Mouse (Mus musculus) spleen, adult 2 months (tissue): ENCODE measurements around the gene Ttll12. TPM values are rescaled to one million over a fixed set of nuclear protein-coding genes. Genes with fewer than 3 reads are reported as not detected.

Experiments used
- DNase-seq, 2 experiments: peaks; one replicate each; pipeline versions ENCODE4 v3.0.0 to v3.0.0-alpha.2; 2012 to 2021; ENCODE audit warnings: low spot score in 2 of 2, low read depth in 1 of 2
- H3K27ac ChIP-seq: fragments of 200-500 bp; 2 replicates; pipeline ENCODE4 v1.5.1; 2012; ENCODE audit warnings: low read length, inconsistent platforms; ENCODE audit not compliant: insufficient read depth
- H3K27me3 ChIP-seq: fragments of 200-500 bp; 2 replicates; pipeline ENCODE4 v1.6.1; 2012; ENCODE audit warnings: mild to moderate bottlenecking, moderate library complexity, low read length, inconsistent platforms; ENCODE audit not compliant: control insufficient read depth, insufficient read depth
- H3K36me3 ChIP-seq: fragments of 200-500 bp; 2 replicates; pipeline ENCODE4 v1.6.1; 2012; ENCODE audit warnings: mild to moderate bottlenecking, low read length, inconsistent platforms; ENCODE audit not compliant: control insufficient read depth, insufficient read depth
- H3K4me1 ChIP-seq: fragments of 200-500 bp; 2 replicates; pipeline ENCODE4 v1.6.1; 2011; ENCODE audit warnings: inconsistent platforms; ENCODE audit not compliant: control insufficient read depth, insufficient read depth, insufficient read length
- H3K4me3 ChIP-seq: fragments of 200-500 bp; 2 replicates; pipeline ENCODE4 v1.5.1; 2011; ENCODE audit warnings: mild to moderate bottlenecking, inconsistent platforms; ENCODE audit not compliant: insufficient read depth, insufficient read length; ENCODE audit errors: extremely low read depth
- CTCF ChIP-seq: fragments of 200-500 bp; IDR thresholded peaks from 2 replicates; pipeline ENCODE4 v1.5.1; 2011; ENCODE audit warnings: mild to moderate bottlenecking, inconsistent platforms; ENCODE audit not compliant: insufficient read depth, insufficient read length, insufficient replicate concordance; ENCODE audit errors: extremely low read depth
- POLR2A ChIP-seq: fragments of 200-500 bp; IDR thresholded peaks from 2 replicates; pipeline ENCODE4 v1.6.1; 2011; ENCODE audit warnings: low read depth, low read length, inconsistent platforms
- WGBS: fragments of 180-500 bp; shearing (Covaris S2); methylation state at CpG from one replicate; pipeline ENCODE4 v1.1.7; 2018; 5-methylcytosine and 5-hydroxymethylcytosine counted together
- polyA plus RNA-seq: library from polyadenylated mRNA; depleted of rRNA; stranded (reverse); fragments of >200 nt; gene quantifications from 2 replicates; pipeline ENCODE4 v1.2.3, GENCODE M21; 2012

The Ttll12 gene
- polyA plus RNA-seq, 1 experiment = 19.9 TPM

GRCm38 (mm10) chr15:83583419-83584156 lies 11.4 kb downstream of the Ttll12 start:
- no peaks in the 10 kb centered on the region for H3K4me1 ChIP-seq
- TF ChIP-seq POLR2A = no peak
- peak; percentile 41; the same call in 1 of the 2 replicates for TF ChIP-seq CTCF
- WGBS = 83% methylated on average over 8 of the region's 8 CpGs
- H3K4me3 ChIP-seq = no peak overlapping the region
- H3K36me3 ChIP-seq = peaks cover 16% of the 10 kb centered on the region
- peak in 1 of 2 experiments; percentile 38 for DNase-seq
- H3K27ac ChIP-seq = no peak overlapping the region
- H3K27me3 ChIP-seq = no peaks in the 10 kb centered on the region

GRCm38 (mm10) chr15:83582931-83583330 lies 12.0 kb downstream of the Ttll12 start:
- Histone ChIP-seq H3K27me3 (no peaks in the 10 kb centered on the region), H3K36me3 (peaks cover 16% of the 10 kb centered on the region), H3K4me1 (no peaks in the 10 kb centered on the region), H3K27ac (no peak overlapping the region), H3K4me3 (no peak overlapping the region)
- WGBS = 93% methylated on average over 4 of the region's 4 CpGs
- no peak for DNase-seq
- TF ChIP-seq POLR2A (no peak), CTCF (no peak)

GRCm38 (mm10) chr15:83576651-83577050 lies 18.3 kb downstream of the Ttll12 start:
- TF ChIP-seq CTCF (no peak), POLR2A (no peak)
- WGBS = 94% methylated on average over 9 of the region's 9 CpGs
- Histone ChIP-seq H3K27me3 (no peaks in the 10 kb centered on the region), H3K4me1 (no peaks in the 10 kb centered on the region), H3K27ac (no peak overlapping the region), H3K36me3 (peaks cover 39% of the 10 kb centered on the region), H3K4me3 (no peak overlapping the region)
- DNase-seq = no peak

GRCm38 (mm10) chr15:83575543-83575942 lies 19.4 kb downstream of the Ttll12 start:
- Histone ChIP-seq H3K27ac (no peak overlapping the region), H3K4me1 (no peaks in the 10 kb centered on the region), H3K4me3 (no peak overlapping the region), H3K27me3 (no peaks in the 10 kb centered on the region), H3K36me3 (peaks cover 38% of the 10 kb centered on the region)
- no peak for TF ChIP-seq POLR2A
- no peak for TF ChIP-seq CTCF
- 93% methylated on average over 8 of the region's 8 CpGs for WGBS
- DNase-seq = no peak

- H3K4me1 ChIP-seq = no peaks in the 10 kb centered on the region
- TF ChIP-seq CTCF (no peak), POLR2A (no peak)
- no peak overlapping the region for H3K27ac ChIP-seq
- 87% methylated on average over 6 of the region's 6 CpGs for WGBS
- H3K27me3 ChIP-seq = no peaks in the 10 kb centered on the region
- DNase-seq = no peak
- H3K36me3 ChIP-seq = peaks cover 38% of the 10 kb centered on the region
- no peak overlapping the region for H3K4me3 ChIP-seq
These were observed 20.1 kb downstream of the Ttll12 start for GRCm38 (mm10) chr15:83574731-83575351.

- no peak for TF ChIP-seq POLR2A
- TF ChIP-seq CTCF = no peak
- Histone ChIP-seq H3K4me3 (no peak overlapping the region), H3K27me3 (no peaks in the 10 kb centered on the region), H3K27ac (no peak overlapping the region), H3K4me1 (no peaks in the 10 kb centered on the region), H3K36me3 (peaks cover 38% of the 10 kb centered on the region)
- 93% methylated on average over 12 of the region's 12 CpGs for WGBS
- DNase-seq = no peak
These were observed 21.4 kb downstream of the Ttll12 start for GRCm38 (mm10) chr15:83573606-83574005.

- Histone ChIP-seq H3K36me3 (peaks cover 34% of the 10 kb centered on the region), H3K4me1 (no peaks in the 10 kb centered on the region), H3K27ac (no peak overlapping the region), H3K27me3 (no peaks in the 10 kb centered on the region), H3K4me3 (no peak overlapping the region)
- TF ChIP-seq CTCF (no peak), POLR2A (no peak)
- no peak for DNase-seq
- 91% methylated on average over 4 of the region's 4 CpGs for WGBS
These were observed 22.8 kb downstream of the Ttll12 start for GRCm38 (mm10) chr15:83572132-83572531.
